Mouse (Mus musculus) liver, embryonic 14 days (tissue): ENCODE results near the gene Gm3159. TPM values are rescaled to one million over a fixed set of nuclear protein-coding genes. Genes with fewer than 3 reads are reported as not detected.

Source experiments
- polyA plus RNA-seq: library from polyadenylated mRNA; depleted of rRNA; stranded (reverse); fragments of >200 nt; gene quantifications from 2 replicates; pipeline ENCODE4 v1.2.3, GENCODE M21; 2012; rRNA removed

The Gm3159 gene
- not detected in 2 replicates for polyA plus RNA-seq

GRCm38 (mm10) chr14:4397226-4397625 is at the start of gene Gm3159:
Gene Gm3159, plus strand, starts transcription at chr14:4397526.

GRCm38 (mm10) chr14:4414965-4415835 is 17.9 kb downstream of the Gm3159 start, which contains the start of gene Gm3164:
Gene Gm3164, plus strand, starts transcription at chr14:4415448.

GRCm38 (mm10) chr14:4430692-4431091 is 33.4 kb downstream of the Gm3159 start, which contains the start of gene Gm3173:
Gene Gm3173, plus strand, starts transcription at chr14:4430992.

Other genes starting within 250 kb of the Gm3159 start
- gene Gm3127, start 232.5 kb upstream of the Gm3159 start, polyA plus RNA-seq, result not detected in 2 replicates
- not detected in 2 replicates for gene Gm2974, start 214.9 kb upstream of the Gm3159 start, polyA plus RNA-seq
- gene Gm3138, start 147.9 kb upstream of the Gm3159 start, polyA plus RNA-seq, result not detected in 2 replicates
- gene Gm3149, start 80.2 kb upstream of the Gm3159 start, polyA plus RNA-seq, result not detected in 2 replicates
- not detected in 2 replicates for gene 2610042L04Rik, start 62.8 kb upstream of the Gm3159 start, polyA plus RNA-seq
- not detected in 2 replicates for gene Gm3164, start 17.9 kb downstream of the Gm3159 start, polyA plus RNA-seq
- gene Gm3173, start 33.5 kb downstream of the Gm3159 start, polyA plus RNA-seq, result not detected in 2 replicates
- not detected in 2 replicates for gene Gm3182, start 84.2 kb downstream of the Gm3159 start, polyA plus RNA-seq
- gene Gm3047, start 157.9 kb downstream of the Gm3159 start, polyA plus RNA-seq, result not detected in 2 replicates
- not detected in 2 replicates for gene Gm8159, start 234.8 kb downstream of the Gm3159 start, polyA plus RNA-seq